Mouse (Mus musculus): ENCODE data around the gene Ifitm3.

DNA sequence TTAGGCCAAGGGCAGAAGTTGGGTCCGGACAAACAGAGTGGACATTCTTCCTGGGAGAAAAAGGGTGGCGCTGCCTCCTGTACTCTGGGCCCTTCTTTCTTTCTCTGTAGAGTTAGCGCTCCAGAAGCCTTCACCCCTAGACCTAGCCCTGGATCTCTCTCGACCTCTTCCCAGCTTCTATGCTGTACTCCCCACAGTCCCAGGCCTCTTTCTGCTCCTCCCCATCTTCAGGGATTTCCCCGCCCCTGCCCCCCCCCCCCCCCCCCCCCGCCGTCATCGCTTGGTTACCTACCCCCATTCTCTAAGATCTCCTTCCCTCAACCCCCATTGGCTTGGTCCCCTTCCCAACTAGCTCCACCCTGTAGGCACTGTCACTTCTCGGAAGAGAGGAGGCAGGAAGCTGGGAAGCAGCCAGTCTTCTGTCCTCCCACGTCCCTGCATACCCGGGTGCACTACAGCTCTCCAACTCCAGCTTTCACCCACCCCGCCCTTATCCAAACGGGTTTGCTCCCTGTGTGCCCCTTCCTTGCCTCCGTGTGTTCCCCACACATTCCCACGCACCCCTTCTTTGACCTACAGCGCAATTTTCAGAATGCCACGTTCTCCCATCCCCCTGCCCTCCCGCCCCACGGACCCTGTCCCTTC is 37.1 kb upstream of the Ifitm3 start:
- TF ChIP-seq POLR2A (IDR thresholded peaks at IDR 0.05; ENCODE audit: low read depth, low read length) (no peak), CTCF (IDR thresholded peaks at IDR 0.05; ENCODE audit: extremely low read depth, insufficient read depth, insufficient read length, insufficient replicate concordance) (no peak)
